Mouse (Mus musculus) liver, embryonic 14.5 days (tissue): ENCODE data around the gene Samhd1. TPM values are rescaled to one million over a fixed set of nuclear protein-coding genes. Genes with fewer than 3 reads are reported as not detected.

Experiments
- ATAC-seq: fragments of 200-750 bp; cut with Nextera tagmentation; 2 replicates; pipeline ENCODE4 v1.8.0; 2017; ENCODE audit warnings: moderate number of reproducible peaks, mild to moderate bottlenecking, moderate library complexity; ENCODE audit not compliant: insufficient read depth
- DNase-seq, 3 experiments: peaks; one replicate each; pipeline ENCODE4 v3.0.0-alpha.2; 2012 to 2013; ENCODE audit warnings: low read depth in 3 of 3, low spot score in 3 of 3
- H3K27ac ChIP-seq: fragments of 300-500 bp; sonication (generic); 2 replicates; pipeline ENCODE4 v1.5.1; 2014; ENCODE audit warnings: moderate library complexity, mild to moderate bottlenecking, control low read depth, inconsistent platforms
- H3K27me3 ChIP-seq: fragments of 300-500 bp; sonication (generic); 2 replicates; pipeline ENCODE4 v1.6.1; 2014; ENCODE audit warnings: mild to moderate bottlenecking, low read length, moderate library complexity; ENCODE audit not compliant: control insufficient read depth, insufficient read depth
- H3K36me3 ChIP-seq: fragments of 300-500 bp; sonication (generic); replicated peaks from 2 replicates; pipeline ENCODE4 v1.6.1; 2014; ENCODE audit warnings: low read depth; ENCODE audit not compliant: control insufficient read depth, insufficient read depth
- H3K4me1 ChIP-seq, 2 experiments: fragments of 200-500 bp in 1 of 2; fragments of 300-500 bp in 1 of 2; sonication (generic) in 1 of 2; replicated peaks; 2 replicates each; pipeline ENCODE4 v1.6.1; 2012 to 2014; ENCODE audit warnings: antibody characterized with exemption in 1 of 2, inconsistent platforms in 1 of 2, low read length in 1 of 2; ENCODE audit not compliant: control insufficient read depth in 2 of 2, insufficient read depth in 2 of 2
- H3K4me2 ChIP-seq: fragments of 300-500 bp; sonication (generic); 2 replicates; pipeline ENCODE4 v1.6.1; 2014; ENCODE audit warnings: low read depth, mild to moderate bottlenecking, control low read depth, moderate library complexity
- H3K4me3 ChIP-seq, 2 experiments: fragments of 200-500 bp in 1 of 2; fragments of 300-500 bp in 1 of 2; sonication (generic) in 1 of 2; 2 replicates each; pipeline ENCODE4 v1.5.1; 2012 to 2014; ENCODE audit warnings: low read depth in 2 of 2, low read length in 2 of 2, mild to moderate bottlenecking in 2 of 2, control low read depth in 1 of 2, inconsistent platforms in 1 of 2, moderate library complexity in 1 of 2; ENCODE audit not compliant: insufficient read depth in 1 of 2
- H3K9ac ChIP-seq: fragments of 300-500 bp; sonication (generic); replicated peaks from 2 replicates; pipeline ENCODE4 v1.6.1; 2014; ENCODE audit warnings: mild to moderate bottlenecking, control low read depth, moderate library complexity
- H3K9me3 ChIP-seq: fragments of 300-500 bp; sonication (generic); 2 replicates; pipeline ENCODE4 v1.6.1; 2016; ENCODE audit warnings: low read length, mixed read lengths; ENCODE audit not compliant: control insufficient read depth
- CTCF ChIP-seq: IDR thresholded peaks from 2 replicates; pipeline ENCODE4 v1.5.1; 2016; ENCODE audit warnings: antibody characterized with exemption, low read depth, control low read depth
- EP300 ChIP-seq: IDR thresholded peaks from 2 replicates; pipeline ENCODE4 v1.6.1; 2016; ENCODE audit warnings: antibody characterized with exemption, low read depth
- WGBS: fragments of 180-500 bp; shearing (Covaris S2); extraction: QIAGEN DNeasy Blood & Tissue Kit; methylation state at CpG from one replicate; pipeline ENCODE4 v1.1.7; 2014; ENCODE audit not compliant: insufficient replicate concordance; 5-methylcytosine and 5-hydroxymethylcytosine counted together
- polyA plus RNA-seq, 2 experiments: library from polyadenylated mRNA; depleted of rRNA in 1 of 2; stranded (reverse) in 1 of 2; unstranded in 1 of 2; fragments of >200 nt; fragmentation: Nextera tagmentation in 1 of 2; extraction: Ambion mirVana in 1 of 2; gene quantifications; 2 replicates each; pipeline versions ENCODE4 v1.2.1 to v1.2.3; 2012 to 2014

Gene Samhd1
- polyA plus RNA-seq, 2 experiments: 11.9 to 18.0 TPM

- no peak overlapping the region for H3K9ac ChIP-seq
- H3K27ac ChIP-seq: no peak overlapping the region
- H3K36me3 ChIP-seq: peaks cover 6% of the 10 kb centered on the region
- H3K4me2 ChIP-seq: no peak overlapping the region
- no peaks in the 10 kb centered on the region for H3K27me3 ChIP-seq
- 76% methylated on average over 8 of the region's 8 CpGs for WGBS
- H3K4me3 ChIP-seq: no peak overlapping the region
- ATAC-seq: no peak
- TF ChIP-seq CTCF (no peak), EP300 (no peak)
- no peaks in the 10 kb centered on the region for H3K4me1 ChIP-seq
- DNase-seq: no peak
- no peaks in the 10 kb centered on the region for H3K9me3 ChIP-seq
Observed at GRCm38 (mm10) chr2:157121766-157122165, 13.3 kb downstream of the Samhd1 start.

- no peak for DNase-seq
- Histone ChIP-seq H3K27ac (no peak overlapping the region), H3K27me3 (no peaks in the 10 kb centered on the region), H3K4me2 (no peak overlapping the region), H3K9ac (no peak overlapping the region), H3K36me3 (peaks cover 7% of the 10 kb centered on the region), H3K9me3 (no peaks in the 10 kb centered on the region), H3K4me3 (no peak overlapping the region), H3K4me1 (no peaks in the 10 kb centered on the region)
- ATAC-seq: no peak
- TF ChIP-seq CTCF (no peak), EP300 (no peak)
- 53% methylated on average over 3 of the region's 3 CpGs for WGBS
Observed at GRCm38 (mm10) chr2:157119075-157119474, 16.0 kb downstream of the Samhd1 start.

- DNase-seq (no peak), ATAC-seq (no peak)
- TF ChIP-seq EP300 (no peak), CTCF (no peak)
- H3K36me3 ChIP-seq: peaks cover 9% of the 10 kb centered on the region
- no peak overlapping the region for H3K4me2 ChIP-seq
- WGBS: 64% methylated on average over 4 of the region's 4 CpGs
- H3K27me3 ChIP-seq: no peaks in the 10 kb centered on the region
- H3K27ac ChIP-seq: no peak overlapping the region
- H3K9me3 ChIP-seq: no peaks in the 10 kb centered on the region
- H3K4me3 ChIP-seq: no peak overlapping the region
- H3K9ac ChIP-seq: no peak overlapping the region
- no peaks in the 10 kb centered on the region for H3K4me1 ChIP-seq
Observed at GRCm38 (mm10) chr2:157118556-157118955, 16.5 kb downstream of the Samhd1 start.

GRCm38 (mm10) chr2:157116964-157117363, 18.1 kb downstream of the Samhd1 start:
- Histone ChIP-seq H3K4me2 (no peak overlapping the region), H3K27me3 (no peaks in the 10 kb centered on the region), H3K4me3 (no peak overlapping the region), H3K9me3 (no peaks in the 10 kb centered on the region), H3K9ac (no peak overlapping the region), H3K36me3 (peaks cover 9% of the 10 kb centered on the region), H3K27ac (no peak overlapping the region), H3K4me1 (no peaks in the 10 kb centered on the region)
- DNase-seq (peak in 1 of 3 experiments; percentile 22), ATAC-seq (no peak)
- TF ChIP-seq CTCF (peak; percentile 74), EP300 (no peak)
- WGBS: 14% methylated on average over 3 of the region's 3 CpGs

GRCm38 (mm10) chr2:157108236-157108635, 26.8 kb downstream of the Samhd1 start:
- Histone ChIP-seq H3K9me3 (no peaks in the 10 kb centered on the region), H3K4me2 (no peak overlapping the region), H3K27ac (no peak overlapping the region), H3K9ac (no peak overlapping the region), H3K4me1 (no peaks in the 10 kb centered on the region), H3K27me3 (no peaks in the 10 kb centered on the region), H3K4me3 (no peak overlapping the region), H3K36me3 (peaks cover 6% of the 10 kb centered on the region)
- no peak for TF ChIP-seq EP300
- no peak for TF ChIP-seq CTCF
- 48% methylated on average over 4 of the region's 4 CpGs for WGBS
- DNase-seq (no peak), ATAC-seq (no peak)
